Mouse (Mus musculus) adrenal gland, postnatal 36 days (tissue): ENCODE measurements around the gene Tfe3. TPM values are rescaled to one million over a fixed set of nuclear protein-coding genes. Genes with fewer than 3 reads are reported as not detected.

Experiments
- DNase-seq, 2 experiments: peaks; one replicate each; pipeline ENCODE4 v3.0.0; 2021; ENCODE audit warnings: mixed read lengths in 1 of 2
- microRNA-seq: library from miRNA; unstranded; fragments of <30 nt; microRNA quantifications from one replicate; pipeline ENCODE4 v1.2.0, GENCODE M21; 2021
- total RNA-seq, 2 experiments: library from RNA; stranded (reverse); gene quantifications; 2 replicates each; pipeline ENCODE4 v1.2.3; 2021

Gene Tfe3
- total RNA-seq, 2 experiments from 2014 or later: 44.5 to 48.7 TPM

DNA sequence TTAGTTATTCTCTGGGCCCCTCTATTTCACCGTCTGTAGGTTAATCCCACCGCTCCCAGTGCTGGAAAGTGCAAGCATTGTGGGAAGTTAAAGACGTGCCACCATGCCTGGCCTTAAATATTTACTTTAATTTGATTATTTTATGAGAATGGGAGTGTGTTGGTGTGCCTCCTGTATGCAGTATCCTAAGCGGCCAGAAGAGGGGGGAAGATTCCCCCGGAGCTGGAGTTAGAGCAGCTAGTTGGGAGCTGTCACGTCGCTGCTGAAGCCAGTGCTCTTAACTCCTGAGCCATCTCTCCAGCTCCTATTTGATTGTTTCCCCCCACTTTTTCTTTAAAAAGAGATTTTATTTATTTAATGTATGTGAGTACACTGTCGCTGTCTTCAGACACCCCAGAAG is 52.7 kb downstream of the Tfe3 start:
- DNase-seq: peak in 1 of 2 experiments; percentile 35

DNA sequence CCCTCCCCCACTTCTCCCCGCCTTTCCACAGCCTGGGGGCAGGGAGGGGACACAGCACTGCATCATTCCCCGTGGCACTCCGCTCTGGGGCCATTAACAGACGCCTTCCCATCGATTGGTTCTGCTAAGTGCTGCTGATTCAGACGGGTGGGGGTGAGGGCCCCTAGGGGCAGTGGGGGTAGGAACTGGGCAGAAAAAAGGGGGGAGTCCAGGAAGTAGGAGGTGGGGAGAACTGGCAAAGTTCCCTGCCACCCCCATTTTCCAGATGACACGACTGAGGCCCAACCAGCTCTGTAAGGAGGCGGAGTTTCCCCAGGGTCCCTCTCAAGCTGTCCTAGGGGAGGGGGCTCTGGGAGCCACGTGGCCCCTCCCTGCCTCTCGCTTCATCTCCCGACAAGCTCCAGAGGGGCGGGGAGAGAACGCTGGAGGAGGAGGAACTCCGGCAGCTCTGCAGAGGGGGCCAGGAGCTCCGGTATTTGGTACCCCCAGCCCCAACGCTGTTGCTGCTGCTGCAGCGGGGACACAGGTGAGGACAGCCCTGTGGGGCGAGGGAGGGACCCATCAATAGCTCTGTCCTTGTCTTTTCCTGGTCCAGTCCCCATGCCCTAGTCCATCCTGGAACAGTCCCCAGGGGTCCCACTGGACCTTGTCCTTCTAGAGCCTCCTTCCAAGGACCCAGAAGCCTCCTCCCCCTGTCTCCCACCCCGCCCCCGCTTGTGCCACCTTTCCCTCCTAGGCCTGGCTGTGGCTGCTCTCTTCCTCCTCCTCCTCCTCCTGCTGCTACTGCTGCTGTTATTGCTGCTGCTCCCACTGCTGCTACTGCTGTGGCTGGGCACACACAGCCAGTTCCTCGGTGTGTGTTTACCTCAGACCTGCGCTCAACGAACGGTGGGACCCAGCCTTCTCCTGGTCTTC is 59.8 kb downstream of the Tfe3 start, which contains the start of gene Kcnd1:
Gene Kcnd1 (plus strand): TSS at position 425 of the 915 bp plus-strand sequence.
- DNase-seq: peak; percentile 6 to 9

Small RNA genes within 50 kb of the gene (microRNA-seq; reads per million reads assigned to microRNA genes)
- gene Mir1198: 68.4 reads per million, percentile 46 among the genes with 10 or more reads in this experiment

Other genes starting within 250 kb of the Tfe3 start
- gene Foxp3, start 188.9 kb upstream of the Tfe3 start, total RNA-seq: not detected
- 1 to 10 TPM; 3.8 to 4.5 TPM for gene Ppp1r3f, start 188.3 kb upstream of the Tfe3 start, total RNA-seq
- 10 to 100 TPM; 19.0 to 28.3 TPM for gene Ccdc22, start 157.0 kb upstream of the Tfe3 start, total RNA-seq
- under 1 TPM in 1 of 2 experiments, not detected in 1; 0.13 TPM for gene Cacna1f, start 155.5 kb upstream of the Tfe3 start, total RNA-seq
- gene Syp, start 124.1 kb upstream of the Tfe3 start, total RNA-seq: 10 to 100 TPM; 32.8 to 48.6 TPM
- 10 to 100 TPM in 1 of 2 experiments, 1 to 10 TPM in 1; 7.7 to 11.9 TPM for gene Prickle3, start 105.3 kb upstream of the Tfe3 start, total RNA-seq
- gene Plp2, start 91.2 kb upstream of the Tfe3 start, total RNA-seq: 10 to 100 TPM; 73.8 to 80.2 TPM
- gene Magix, start 81.3 kb upstream of the Tfe3 start, total RNA-seq: under 1 TPM; 0.66 to 0.89 TPM
- gene Gpkow, start 65.4 kb upstream of the Tfe3 start, total RNA-seq: 10 to 100 TPM; 49.7 to 66.9 TPM
- 10 to 100 TPM; 48.7 to 67.5 TPM for gene Wdr45, start 48.2 kb upstream of the Tfe3 start, total RNA-seq
- gene Gm45208, start 40.3 kb upstream of the Tfe3 start, total RNA-seq: under 1 TPM in 1 of 2 experiments, not detected in 1; 0.43 TPM
- gene Praf2, start 34.1 kb upstream of the Tfe3 start, total RNA-seq: 10 to 100 TPM; 11.5 to 16.3 TPM
- gene Ccdc120, start 11.7 kb upstream of the Tfe3 start, total RNA-seq: 1 to 10 TPM; 2.2 to 4.0 TPM
- 10 to 100 TPM; 41.0 to 50.8 TPM for gene Gripap1, start 27.2 kb downstream of the Tfe3 start, total RNA-seq
- gene Kcnd1, start 59.7 kb downstream of the Tfe3 start, total RNA-seq: under 1 TPM; 0.49 to 0.89 TPM
- 10 to 100 TPM; 59.0 to 63.3 TPM for gene Otud5, start 78.8 kb downstream of the Tfe3 start, total RNA-seq
- gene Pim2, start 115.7 kb downstream of the Tfe3 start, total RNA-seq: 1 to 10 TPM; 8.5 to 9.0 TPM
- gene Slc35a2, start 121.5 kb downstream of the Tfe3 start, total RNA-seq: 10 to 100 TPM; 38.6 to 43.9 TPM
- 100 to 1,000 TPM; 120 to 121 TPM for gene Pqbp1, start 136.7 kb downstream of the Tfe3 start, total RNA-seq
- 100 to 1,000 TPM; 113 to 126 TPM for gene Timm17b, start 136.8 kb downstream of the Tfe3 start, total RNA-seq
- not detected for gene Gm10491, start 145.3 kb downstream of the Tfe3 start, total RNA-seq
- not detected for gene Gm10490, start 147.0 kb downstream of the Tfe3 start, total RNA-seq
- 10 to 100 TPM; 28.0 to 39.7 TPM for gene Pcsk1n, start 157.3 kb downstream of the Tfe3 start, total RNA-seq
- not detected for gene Eras, start 166.0 kb downstream of the Tfe3 start, total RNA-seq
- 10 to 100 TPM; 16.5 to 17.3 TPM for gene Hdac6, start 185.3 kb downstream of the Tfe3 start, total RNA-seq
- under 1 TPM in 1 of 2 experiments, not detected in 1; 0.26 TPM for gene Gata1, start 215.5 kb downstream of the Tfe3 start, total RNA-seq